Mouse (Mus musculus) liver, embryonic 14.5 days (tissue): Measurements from ENCODE around the gene Syne1.

Experiments
- CTCF ChIP-seq: IDR thresholded peaks from 2 replicates; pipeline ENCODE4 v1.5.1; 2016; ENCODE audit warnings: antibody characterized with exemption, low read depth, control low read depth
- EP300 ChIP-seq: IDR thresholded peaks from 2 replicates; pipeline ENCODE4 v1.6.1; 2016; ENCODE audit warnings: antibody characterized with exemption, low read depth

GRCm38 (mm10) chr10:5027208-5027607 is 524.1 kb downstream of the Syne1 start:
- TF ChIP-seq EP300 (no peak), CTCF (no peak)
